Mouse (Mus musculus): ENCODE measurements at regions not wholly inside any gene's neighbourhood (a gene's known extent, or its start where the extent isn't known, plus 50 kb on each side); places are given as distances from the start of the nearest gene placed in this dataset.
A peak's percentile ranks its signal among the peaks of the same experiment; 100 is the strongest.

DNA sequence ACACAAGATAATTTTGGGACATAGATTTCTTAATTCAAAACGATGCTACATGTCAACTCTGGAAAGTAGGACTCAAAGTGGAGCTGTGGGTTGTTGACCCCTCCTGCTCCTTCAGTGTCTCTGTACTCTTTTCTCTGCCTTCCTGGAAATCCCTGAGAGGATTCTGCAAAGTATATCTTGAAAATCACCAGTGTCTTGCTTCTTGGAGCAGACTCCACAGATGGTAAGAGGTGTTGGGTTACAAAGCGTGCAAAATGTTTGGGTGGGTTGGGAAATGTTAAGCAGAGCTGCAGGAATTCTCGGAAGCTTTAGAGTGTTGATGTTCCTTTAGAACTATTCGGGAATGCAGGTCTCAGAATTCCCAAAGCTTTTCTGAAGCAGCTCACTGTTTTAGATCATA, 61.5 kb upstream of the Abcb5 start:
- DNase-seq (ENCODE audit: low spot score in 2 of 2), result no peak

- DNase-seq (ENCODE audit: low spot score in 2 of 2), result peak in 1 of 2 experiments; percentile 29
Measured at GRCm38 (mm10) chr12:119026311-119026710, 60.1 kb upstream of the Abcb5 start.

DNA sequence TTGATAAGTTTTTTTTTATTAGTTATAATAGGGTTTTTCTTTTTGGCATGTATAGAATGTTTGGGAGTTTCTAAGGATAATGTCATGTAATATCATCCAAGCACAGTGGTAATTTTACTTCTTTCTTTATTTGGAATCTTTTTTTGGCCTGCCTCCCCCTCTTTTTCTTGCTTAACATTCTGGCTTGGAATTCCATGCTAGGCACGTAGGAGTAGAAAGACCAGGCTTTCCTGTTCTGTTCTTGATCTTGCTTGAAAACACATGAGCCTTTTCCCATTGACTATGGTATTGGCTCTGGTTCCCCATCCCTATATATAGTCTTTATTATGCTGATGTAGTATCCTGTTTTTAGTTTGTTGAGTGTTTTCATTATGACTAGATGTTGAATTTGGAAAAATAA, 57.8 kb upstream of the Abcb5 start:
- no peak for DNase-seq (ENCODE audit: low spot score in 2 of 2)

All from frontal cortex, postnatal 10 days (tissue).